Mouse (Mus musculus) retina, embryonic 14.5 days (tissue): Measurements from ENCODE around the gene Rps24.
A peak's percentile ranks its signal among the peaks of the same experiment; 100 is the strongest.
"Not testable (repeated sequence)": the region's sequence is repeated elsewhere in the genome, so short reads cannot be mapped to it uniquely, and the experiment has no call there.

Source experiments
- DNase-seq: peaks from one replicate; pipeline ENCODE4 v3.0.0-alpha.2; 2015; ENCODE audit warnings: low spot score

Gene Rps24

DNA sequence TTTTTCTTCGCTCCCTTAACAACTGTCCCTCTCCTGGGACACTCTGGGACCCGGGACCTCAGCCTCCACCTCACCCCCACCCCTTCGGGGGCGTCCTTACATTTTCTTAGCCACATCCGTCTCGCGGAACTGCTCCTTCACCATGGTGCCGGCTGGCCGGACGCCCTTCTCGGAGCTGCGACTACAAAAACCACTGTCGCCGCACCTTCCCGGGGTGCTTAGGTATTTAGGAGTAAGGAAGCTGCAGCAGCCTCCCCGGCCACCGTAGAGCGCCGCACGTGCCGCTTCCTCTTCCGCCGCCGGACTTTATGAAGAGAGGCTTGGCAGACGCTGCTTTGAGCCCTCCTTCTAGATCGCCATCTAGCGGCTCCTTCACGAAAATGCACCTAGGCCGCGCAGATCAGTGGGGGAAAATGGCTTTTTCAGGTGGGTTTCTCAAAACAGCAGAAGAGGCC, at the start of gene Rps24, which contains the start of gene Polr3a:
Gene Rps24, plus strand, starts transcription at position 353 of the 455 bp plus-strand sequence.
Gene Polr3a, minus strand, starts transcription at position 286 of the 455 bp plus-strand sequence.
- DNase-seq = peak; percentile 95

DNA sequence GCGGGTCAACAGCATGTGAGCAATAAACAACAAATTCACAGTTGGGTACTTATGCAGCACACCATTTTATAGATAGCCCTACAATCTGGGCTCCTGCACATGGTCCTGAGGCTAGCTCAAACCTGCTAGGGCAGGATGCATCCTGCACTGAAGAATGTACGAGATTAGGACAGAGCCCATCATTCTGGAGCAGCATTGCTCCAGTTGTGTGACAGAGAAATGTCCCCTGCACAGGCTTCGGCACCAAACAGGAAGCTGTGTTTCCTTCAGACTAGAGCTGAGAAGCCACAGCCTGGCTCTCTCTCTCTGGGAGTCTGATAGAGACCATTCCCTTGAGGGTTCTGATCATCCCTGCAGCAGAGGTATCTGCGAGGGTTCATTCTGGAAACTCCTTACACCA, 43.4 kb upstream of the Rps24 start:
- DNase-seq = not testable (repeated sequence)

DNA sequence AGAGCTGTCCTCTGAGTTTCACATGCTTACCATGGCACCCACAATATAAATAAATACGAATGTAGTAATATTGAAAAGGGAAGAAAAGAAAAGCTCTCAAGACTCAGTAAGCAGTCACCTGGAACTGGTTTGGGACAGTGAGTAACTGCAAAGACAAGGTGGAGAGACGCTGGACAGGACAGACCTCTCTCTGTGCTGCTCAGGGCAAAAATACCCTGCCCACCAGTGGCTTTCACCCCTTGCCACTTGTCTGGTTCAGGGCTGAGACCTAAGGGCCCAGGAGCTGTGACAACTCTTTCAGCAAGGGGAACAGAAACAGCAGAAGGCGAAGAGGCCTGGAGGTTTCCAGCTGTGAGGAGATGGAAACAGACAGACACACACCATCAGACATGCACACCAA, 28.7 kb upstream of the Rps24 start:
- no peak for DNase-seq

DNA sequence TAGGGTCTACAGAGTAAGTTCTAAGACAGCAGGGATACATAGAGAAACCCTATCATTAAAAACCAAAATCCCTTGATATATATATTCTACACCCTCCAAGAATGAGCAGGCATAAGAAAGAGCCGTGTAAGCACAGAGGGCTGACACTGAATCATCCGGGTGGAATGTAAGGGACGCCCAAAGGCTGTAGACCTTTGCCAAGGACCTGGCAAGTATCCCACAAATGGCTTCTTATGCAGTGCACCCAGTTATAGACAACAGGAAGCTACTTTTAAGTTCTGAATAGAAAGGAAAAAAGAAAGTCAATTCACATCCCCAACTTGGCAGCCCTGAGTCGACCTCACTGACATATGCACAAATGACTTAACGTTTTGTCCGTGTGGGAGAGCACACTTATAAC, 18.1 kb upstream of the Rps24 start:
- no peak for DNase-seq

DNA sequence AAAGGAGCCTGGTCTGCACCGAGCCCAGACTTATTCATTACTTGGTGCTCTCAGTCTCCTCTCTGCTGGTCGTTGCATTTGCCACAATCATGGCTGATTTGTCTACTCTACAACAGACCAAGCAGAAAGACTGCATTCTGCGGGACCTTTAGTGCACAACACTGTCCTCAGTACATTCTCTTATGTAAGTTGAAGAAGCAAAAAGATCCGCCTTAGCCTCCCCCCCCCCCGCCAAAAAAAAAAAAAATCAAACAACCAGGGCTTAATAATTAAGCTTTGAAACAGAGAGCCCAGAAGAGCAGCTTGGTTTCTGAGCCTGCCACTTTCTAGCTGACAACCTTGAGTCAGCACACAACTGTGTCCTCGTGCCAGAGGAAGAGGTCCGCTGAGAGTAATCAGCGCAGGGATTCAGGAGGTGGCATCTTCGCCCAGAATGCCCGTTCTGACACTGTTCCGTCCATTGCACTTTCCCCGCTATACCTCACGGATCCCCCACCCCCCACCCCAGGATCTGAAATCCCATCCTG, 621 bp upstream of the Rps24 start:
- DNase-seq = peak; percentile 28

DNA sequence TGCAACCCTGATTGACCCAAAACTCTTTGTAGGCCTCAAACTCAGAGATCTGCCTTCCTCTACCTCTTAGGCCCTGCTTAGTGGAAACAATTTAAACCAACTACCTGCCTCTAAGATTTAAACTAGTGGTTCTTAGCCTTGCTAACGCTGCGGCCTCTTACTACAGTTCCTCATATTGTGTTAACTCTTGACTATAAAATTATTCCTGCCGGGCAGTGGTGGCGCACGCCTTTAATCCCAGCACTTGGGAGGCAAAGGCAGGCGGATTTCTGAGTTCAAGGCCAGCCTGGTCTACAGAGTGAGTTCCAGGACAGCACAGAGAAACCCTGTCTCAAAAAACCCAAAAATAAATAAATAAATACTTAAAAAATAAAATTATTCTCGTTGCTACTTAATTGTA, 2.8 kb downstream of the Rps24 start:
- DNase-seq = not testable (repeated sequence)

DNA sequence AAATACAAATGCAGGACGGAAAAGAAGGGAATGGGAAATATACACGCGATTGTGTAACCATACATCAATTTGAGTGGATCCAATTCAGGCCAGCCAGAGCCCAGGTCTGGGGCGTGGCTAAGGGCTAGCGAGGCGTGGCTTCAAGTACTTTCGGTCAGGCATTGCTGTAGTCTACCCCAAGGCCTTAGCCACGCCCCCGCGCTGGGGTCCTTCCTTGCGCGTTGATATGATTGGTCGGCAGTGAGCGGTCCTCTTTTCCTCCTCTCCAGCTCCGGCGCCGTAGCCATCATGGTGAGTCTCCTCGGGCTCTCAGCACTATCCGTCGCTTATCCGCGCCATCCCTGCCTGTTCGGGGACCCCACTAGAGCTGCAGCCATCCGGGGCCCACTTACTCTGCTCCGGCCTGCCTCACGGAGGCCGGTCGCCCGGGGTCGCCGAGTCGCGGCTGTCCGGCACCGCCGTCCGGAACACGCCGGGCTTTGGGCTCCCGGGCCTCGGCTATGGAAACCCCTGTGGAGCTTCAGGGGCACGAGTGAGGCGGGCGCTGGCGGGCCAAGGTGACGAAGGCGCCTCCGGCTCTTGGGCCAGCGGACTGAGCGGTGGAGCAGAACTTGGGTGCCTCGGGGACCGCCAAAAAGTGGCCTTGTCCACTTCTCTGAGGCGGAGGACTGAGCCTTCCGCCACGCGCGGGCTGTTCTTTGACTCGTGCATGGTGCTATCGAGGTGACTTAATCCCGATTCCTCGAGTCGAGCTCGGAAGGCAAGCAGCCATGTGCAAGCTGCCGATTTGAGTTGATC, 3.7 kb downstream of the Rps24 start:
- DNase-seq = peak; percentile 98

DNA sequence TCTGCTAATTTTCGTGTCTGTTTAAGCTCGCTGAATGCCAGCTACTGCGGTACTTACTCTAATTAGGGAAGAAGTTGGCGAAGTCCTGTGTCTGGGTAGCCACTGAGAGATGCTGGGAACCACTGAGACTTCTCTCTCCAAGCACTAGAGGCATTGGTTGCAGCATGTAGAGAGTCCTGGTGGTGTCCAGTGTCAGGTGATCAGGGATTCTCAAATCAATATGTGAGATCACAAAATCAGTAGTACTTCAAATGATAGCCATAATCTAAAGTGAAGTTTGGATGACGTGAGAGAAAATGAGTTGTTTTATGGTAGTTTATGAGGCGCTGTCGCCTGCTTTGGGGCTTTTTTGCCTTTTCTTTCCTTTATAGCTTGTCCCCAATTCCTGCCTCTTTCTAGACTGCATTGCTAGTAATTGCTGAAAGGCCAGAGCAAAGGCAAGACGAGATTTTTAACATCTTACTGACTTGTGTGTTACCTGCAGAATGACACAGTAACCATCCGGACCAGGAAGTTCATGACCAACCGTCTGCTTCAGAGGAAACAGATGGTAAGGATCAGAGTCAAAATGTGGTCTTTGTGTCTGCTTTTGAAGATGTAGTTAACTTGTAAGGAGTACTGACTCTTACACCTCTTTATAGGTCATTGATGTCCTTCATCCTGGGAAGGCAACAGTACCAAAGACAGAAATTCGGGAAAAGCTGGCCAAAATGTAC, 4.5 kb downstream of the Rps24 start:
- no peak for DNase-seq

DNA sequence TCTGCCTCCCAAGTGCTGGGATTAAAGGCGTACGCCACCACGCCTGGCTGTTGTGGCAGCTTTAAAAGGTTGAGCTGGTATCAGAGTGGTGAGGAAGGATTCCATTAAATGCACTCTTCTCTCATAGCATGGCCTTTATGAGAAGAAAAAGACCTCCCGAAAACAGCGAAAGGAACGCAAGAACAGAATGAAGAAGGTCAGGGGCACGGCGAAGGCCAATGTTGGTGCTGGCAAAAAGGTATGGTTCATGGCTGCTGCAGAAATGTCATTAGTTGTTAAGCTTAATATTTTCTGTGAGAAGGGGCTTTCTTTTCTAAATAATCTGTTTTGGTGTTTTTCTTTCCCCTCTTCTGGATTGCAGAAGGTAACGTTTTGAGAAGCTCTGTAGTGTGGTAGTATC, 6.3 kb downstream of the Rps24 start:
- no peak for DNase-seq

DNA sequence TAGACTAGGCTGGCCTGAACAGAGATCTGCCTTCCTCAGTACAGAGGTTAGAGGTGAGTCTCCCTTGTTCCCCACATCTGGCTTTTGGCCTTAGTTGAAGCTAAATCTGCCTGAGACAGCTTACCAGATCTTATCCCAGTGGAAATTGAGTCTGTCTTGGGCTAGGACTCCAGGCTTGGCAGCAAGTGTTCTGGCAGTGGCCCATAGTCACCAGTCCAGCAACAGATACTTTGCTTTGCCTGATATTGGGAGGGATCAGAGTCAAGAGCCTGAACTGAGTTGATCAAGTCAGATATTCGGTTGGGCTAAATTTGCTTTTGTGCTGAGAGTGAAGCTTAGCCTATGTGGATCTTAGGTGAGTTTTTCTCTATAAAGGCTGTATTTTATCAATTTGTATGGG, 9.6 kb downstream of the Rps24 start:
- DNase-seq = no peak

DNA sequence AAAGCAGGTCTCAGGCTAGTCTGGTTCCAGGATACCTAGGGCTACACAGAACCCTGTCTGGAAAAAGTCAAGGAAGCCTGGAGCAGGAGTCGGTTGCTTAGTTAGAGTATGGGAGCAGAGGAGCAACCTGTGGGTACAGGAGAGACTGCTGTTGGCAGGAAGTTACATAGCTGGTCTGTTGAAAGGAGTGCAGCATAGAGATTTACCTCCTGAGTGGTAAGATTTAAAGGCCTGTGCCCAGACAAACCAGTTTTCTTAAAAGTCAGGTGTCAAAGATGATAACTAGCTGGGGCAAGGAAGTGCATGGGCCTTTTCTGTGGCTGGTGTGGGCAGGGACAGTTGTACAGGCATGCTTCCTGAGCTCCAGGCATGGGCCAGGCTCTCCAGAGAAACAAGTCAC, 10.5 kb downstream of the Rps24 start:
- DNase-seq = no peak

DNA sequence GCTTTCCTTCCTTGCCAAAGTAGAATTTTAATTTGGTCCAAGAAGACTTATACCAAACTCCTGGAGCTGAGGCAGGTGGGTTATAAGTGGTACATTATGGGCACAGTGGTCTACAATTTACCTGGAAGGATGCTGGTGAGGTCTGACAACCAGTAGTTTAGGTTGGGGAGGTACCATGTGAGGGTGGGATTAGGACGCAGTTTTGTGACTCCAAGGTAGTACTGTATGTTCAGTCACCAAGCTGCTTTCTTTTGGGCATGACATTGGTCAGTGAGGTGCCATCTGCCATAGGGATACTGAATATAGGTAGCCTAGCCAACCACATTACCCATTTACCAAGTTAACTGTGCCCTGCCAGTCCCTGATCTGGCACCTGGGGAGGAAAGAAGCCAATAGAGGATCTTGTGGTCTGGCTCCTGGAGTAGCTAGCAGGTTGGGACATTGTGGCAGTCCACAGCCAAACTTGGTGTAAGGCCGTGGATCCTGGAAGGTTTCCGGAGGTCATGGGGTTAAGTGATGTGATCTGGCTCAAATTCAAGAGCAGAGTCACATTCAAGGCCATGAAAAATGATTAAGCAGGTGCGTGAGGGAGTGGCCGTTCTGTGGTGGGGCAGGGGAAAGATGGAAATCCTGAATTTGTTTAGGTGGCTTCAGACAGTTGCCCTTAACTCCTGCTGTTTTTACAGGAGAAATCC, 11.8 kb downstream of the Rps24 start:
- no peak for DNase-seq

DNA sequence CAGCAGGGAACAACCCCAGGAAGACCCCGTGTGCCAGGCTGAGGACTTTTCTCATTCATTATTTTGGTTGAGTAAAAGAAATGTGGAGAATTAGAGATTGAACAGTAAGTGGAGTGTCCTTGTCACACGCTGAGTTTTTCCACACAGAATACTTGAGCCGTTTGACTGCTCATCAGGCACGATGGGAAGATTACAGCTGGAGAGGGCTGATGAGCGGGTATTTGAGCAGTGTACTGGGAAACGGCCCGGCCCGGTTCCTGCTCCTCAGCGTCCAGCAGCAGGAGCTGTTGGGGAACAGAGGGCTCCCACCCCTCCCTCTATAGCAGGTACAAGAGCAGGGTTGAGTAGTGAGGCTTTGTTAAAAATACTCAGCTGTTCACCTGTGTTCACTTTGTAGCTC, 12.6 kb downstream of the Rps24 start:
- no peak for DNase-seq

DNA sequence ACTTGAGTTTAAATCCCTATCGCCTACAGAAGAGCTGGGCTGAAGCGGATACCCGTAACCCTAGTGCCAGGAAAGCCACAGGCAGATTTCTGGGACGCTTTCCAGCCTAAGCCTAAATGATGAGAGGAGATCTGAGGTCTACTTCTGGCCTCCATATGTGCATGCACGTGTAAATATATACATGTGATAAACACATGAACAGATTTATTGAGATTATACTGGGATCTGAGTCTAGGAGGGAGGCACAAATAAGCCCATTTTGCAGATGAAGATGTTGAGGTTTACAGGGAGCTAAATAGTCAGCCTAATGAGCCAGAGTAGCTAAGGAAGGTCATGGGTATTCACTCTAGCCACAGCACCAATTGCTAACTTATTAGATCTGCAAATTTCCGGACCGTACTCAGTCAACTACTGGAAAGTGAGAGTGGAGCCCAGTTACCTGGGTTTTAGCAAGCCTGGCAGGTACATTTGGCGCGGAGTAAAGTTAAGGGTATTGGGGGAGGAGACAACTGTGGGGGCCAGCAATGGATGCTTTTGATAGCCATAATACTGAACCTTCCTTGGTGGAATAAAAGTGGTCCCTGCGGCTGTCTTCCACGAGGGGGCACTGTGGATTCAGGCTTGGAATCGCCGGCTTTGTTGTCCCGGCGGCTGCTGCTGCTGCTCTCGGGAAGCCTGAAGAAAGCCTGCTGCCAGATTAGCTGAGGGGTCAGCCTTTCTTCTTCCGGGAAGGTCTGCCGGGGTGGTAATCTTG, 13.3 kb downstream of the Rps24 start:
- DNase-seq = peak; percentile 94

DNA sequence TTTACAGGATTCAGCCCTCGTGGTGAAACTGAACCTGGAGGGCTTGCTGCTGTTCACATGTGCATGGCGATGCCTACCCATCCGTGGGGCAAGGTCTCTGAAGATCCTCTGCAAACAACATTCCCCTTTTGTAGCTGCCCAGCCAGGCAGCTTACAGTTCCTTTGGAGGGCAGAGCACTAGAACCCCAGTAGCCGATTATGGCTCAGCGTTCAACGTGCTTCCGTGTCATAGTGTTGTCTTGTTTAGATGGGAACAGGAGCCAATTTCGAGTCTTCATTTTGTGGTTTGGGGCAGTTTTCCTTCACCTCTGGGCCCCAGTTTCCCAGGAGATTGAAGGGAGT, 13.9 kb downstream of the Rps24 start:
- no peak for DNase-seq

DNA sequence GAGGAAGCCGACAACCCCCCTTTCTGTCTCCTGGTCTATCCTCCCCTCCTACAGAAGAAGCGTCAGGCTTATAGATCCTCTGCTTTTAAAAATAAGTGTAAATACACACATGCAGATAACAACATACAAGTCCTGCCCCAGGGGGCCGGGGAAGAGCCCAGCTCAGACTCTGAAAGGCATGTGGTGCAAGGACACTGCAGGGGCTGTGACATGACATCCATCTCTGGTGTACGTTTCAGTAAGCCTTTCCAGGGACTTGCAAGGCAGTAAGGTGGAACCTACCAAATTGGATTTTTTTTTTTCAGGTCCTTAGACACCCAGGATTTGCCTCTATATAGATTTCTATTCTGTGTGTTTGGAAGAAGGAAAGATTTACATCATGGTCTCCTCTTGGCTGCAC, 14.3 kb downstream of the Rps24 start:
- DNase-seq = no peak

DNA sequence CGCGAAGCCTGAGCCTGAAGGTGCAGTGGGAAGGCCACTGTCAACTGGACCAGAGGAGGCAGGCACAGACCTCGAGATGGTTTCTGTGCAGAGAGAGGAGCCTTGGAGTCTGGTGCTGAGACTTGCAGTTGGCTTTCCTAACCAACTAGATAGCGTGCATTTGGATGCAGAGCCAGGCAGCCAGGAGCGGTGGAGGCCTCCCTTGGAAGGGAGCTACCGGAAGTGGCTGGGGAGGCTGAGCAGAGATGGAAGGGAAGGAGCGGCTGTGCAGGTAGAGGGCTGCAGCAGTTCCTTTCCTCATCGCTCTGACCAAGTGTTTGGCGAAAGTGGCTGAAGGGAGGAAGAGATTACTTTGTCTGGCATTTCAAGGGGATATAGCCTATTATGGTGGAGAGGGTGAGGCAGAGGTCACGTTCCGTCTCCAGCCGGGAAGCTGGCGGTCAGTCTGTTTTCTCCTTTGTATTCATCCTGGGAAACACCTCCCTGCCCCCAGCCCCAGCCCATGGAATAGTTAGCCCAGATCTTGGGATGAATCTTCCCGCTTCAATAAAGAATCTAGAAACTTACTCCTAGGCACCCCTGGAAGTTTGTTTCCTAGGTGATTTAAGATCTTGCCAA, 20.6 kb downstream of the Rps24 start:
- DNase-seq = no peak

DNA sequence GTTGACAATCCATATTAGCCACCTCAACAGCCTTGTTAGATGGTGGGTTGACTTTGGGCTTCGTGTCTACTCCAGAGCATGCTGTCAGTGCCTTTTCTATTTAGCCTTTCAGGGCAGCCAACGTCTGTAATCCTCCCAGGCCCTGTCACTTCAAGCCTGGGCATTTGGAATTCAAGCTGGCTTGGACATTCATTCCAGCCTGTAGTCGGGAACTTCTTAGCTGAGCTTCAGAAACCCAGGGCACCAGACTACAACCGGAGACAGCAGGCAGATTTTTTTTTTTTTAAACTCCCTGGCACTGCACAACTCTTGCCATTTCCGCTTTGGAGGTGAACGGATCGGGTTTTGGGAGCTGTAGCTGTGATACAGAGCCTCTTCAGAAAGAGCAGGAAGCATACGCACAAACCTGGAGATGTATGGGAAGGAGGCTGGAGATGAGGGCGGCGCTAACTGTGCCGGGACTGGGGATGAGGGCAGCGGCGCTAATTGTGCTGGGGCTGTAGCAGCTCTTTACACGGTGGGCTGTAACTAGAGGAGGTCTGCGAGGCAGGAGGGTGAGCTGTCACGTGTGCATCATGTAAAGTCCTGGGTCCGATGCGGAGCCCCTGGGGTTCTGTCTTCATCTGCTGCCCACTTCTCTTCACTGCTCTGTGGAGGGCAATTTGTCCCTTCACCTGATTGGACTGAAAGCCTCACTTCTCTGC, 21.3 kb downstream of the Rps24 start:
- peak; percentile 47 for DNase-seq

DNA sequence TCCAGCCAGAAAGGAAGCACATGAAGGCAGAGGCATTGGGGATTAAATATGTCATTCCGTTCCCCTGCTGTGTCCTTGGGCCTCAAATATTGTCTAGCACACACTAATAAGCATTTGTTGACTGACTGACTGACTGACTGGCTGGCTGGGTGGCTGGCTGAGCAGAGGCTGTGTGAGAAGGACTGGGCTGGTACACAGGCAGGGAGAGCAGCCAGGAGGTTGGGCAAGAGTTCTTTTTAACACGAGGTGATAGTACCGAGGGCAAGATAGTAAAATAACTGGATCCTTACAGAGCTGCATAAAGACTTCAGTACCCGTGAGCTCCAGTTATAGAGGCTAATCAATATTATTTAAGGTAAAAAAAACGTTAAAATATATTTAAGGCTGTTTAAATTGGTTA, 22.6 kb downstream of the Rps24 start:
- DNase-seq = no peak

DNA sequence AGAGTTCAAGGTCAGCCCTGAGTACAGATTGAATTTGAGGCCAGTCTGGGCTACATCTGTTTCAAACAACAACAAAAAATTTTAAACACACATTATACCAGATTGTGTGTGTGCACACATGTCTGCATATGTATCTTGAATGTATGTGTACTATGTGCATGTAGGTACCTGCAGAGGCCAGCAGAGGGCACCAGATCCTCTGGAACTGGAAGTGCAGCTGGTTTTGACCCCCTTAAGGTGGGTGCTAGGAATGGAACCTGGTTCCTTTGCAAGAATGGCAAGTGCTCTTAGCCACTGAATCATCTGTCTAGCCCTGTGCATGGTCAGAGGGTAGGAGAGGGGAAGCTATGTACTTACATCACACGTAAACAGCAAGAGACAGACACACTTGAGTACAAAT, 23.3 kb downstream of the Rps24 start:
- no peak for DNase-seq

DNA sequence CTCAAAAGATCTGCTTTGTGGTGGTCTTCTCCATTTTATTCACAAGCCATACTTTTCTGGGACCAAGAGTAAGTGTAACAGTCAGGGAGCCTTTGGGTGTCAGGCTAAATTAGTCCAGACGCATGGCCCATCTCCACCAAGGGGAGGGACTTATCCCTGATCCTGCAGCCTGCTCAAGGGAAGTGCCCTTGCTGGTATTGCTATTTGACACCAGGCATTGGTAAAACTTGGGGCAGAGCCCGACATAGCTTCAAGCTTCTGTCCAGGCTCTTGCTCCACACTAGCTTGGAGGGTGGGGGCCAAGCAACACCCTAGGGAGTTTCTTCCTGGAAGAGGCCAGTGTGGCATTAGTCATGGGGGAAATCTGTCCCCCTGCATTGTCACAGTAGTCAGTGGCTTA, 23.8 kb downstream of the Rps24 start:
- no peak for DNase-seq
